In the genomic region with DNA sequence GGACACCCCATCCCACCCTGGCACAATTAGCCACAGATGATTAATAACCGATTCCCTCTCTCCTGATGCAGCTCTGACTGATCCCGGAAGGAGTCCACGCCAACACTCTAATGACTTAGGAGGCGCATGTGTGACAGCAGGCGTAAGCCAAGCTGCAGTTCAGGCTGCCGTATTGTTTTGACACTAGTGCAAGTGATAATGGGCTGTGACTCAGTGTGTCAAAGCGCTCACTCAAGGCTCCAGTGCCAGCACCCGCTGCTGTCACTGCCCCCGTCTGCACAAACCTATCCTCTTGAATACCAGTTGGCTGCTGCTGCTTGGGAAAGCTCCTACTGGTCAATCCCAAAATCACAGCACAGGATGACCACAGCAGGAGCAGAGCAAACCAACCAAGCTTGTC, we compare ENCODE assay signal across 17 mouse cellular contexts. TPM values are rescaled to one million over a fixed set of nuclear protein-coding genes. Genes with fewer than 3 reads are reported as not detected.
DNase-seq lines count a peak whose midpoint lies in the region; ATAC-seq and TF ChIP-seq lines count a peak whose summit lies in the region.
"Had no signal": no experiment of that assay in that cellular context is flagged by ENCODE, and none has a peak within 500 bp of the region (broad histone marks: within the 10 kb centered on the region; RNA-seq: fewer than 3 reads in every experiment).

No protein-coding gene starts in this region.

- no peak for TF ChIP-seq CTCF in layer of hippocampus, adult 2 months (conservative IDR thresholded peaks at IDR 0.05)

- no peak overlapping the region for H3K4me3 ChIP-seq in hindbrain, embryonic 11.5 days (ENCODE audit: low read depth, low read length)
- no peak overlapping the region for H3K4me3 ChIP-seq in hindbrain, embryonic 10.5 days
- no peak overlapping the region for H3K4me3 ChIP-seq in forebrain, embryonic 14.5 days (ENCODE audit: low read depth, low read length)
- no peak overlapping the region for H3K4me3 ChIP-seq in layer of hippocampus, adult 2 months
- H3K4me3 ChIP-seq in embryonic facial prominence, embryonic 10.5 days = no peak overlapping the region
- no peak overlapping the region for H3K4me3 ChIP-seq in heart, embryonic 11.5 days (ENCODE audit: low read depth, low read length)
- H3K4me3 ChIP-seq: embryonic facial prominence, embryonic 12.5 days; heart, embryonic 12.5 days; limb, embryonic 15.5 days; midbrain, embryonic 15.5 days had no signal

- peak; percentile 27; the same call in 1 of the 2 replicates for ATAC-seq in hindbrain, embryonic 11.5 days (ENCODE audit: low FRiP score)
- ATAC-seq in forebrain, embryonic 14.5 days = peak; percentile 94
- no peak for ATAC-seq in heart, embryonic 11.5 days (replicated peaks; ENCODE audit: insufficient number of reproducible peaks, low FRiP score, low TSS enrichment)
- ATAC-seq: CD4-positive, CD25-positive, alpha-beta regulatory T cell, adult 4 months; midbrain, embryonic 15.5 days had no signal

- no peaks in the 10 kb centered on the region for H3K9me3 ChIP-seq in hindbrain, embryonic 11.5 days (ENCODE audit: control insufficient read depth, low read length)
- H3K9me3 ChIP-seq in hindbrain, embryonic 10.5 days = no peaks in the 10 kb centered on the region
- no peaks in the 10 kb centered on the region for H3K9me3 ChIP-seq in forebrain, embryonic 14.5 days (replicated peaks; ENCODE audit: control insufficient read depth, low read length)
- H3K9me3 ChIP-seq in embryonic facial prominence, embryonic 10.5 days = no peaks in the 10 kb centered on the region
- H3K9me3 ChIP-seq in heart, embryonic 11.5 days (replicated peaks; ENCODE audit: control insufficient read depth, low read length) = no peaks in the 10 kb centered on the region
- H3K9me3 ChIP-seq: embryonic facial prominence, embryonic 12.5 days; heart, embryonic 12.5 days; limb, embryonic 15.5 days; midbrain, embryonic 15.5 days had no signal

- H3K27ac ChIP-seq in hindbrain, embryonic 11.5 days (ENCODE audit: low read depth, low read length) = no peak overlapping the region
- H3K27ac ChIP-seq in hindbrain, embryonic 10.5 days = no peak overlapping the region
- H3K27ac ChIP-seq in forebrain, embryonic 14.5 days (ENCODE audit: low read depth, low read length) = peak overlapping the region; percentile 65; the same call in 1 of the 2 replicates
- H3K27ac ChIP-seq in layer of hippocampus, adult 2 months = no peak overlapping the region
- no peak overlapping the region for H3K27ac ChIP-seq in embryonic facial prominence, embryonic 10.5 days (replicated peaks)
- H3K27ac ChIP-seq in heart, embryonic 11.5 days (ENCODE audit: low read depth, low read length) = no peak overlapping the region
- H3K27ac ChIP-seq: embryonic facial prominence, embryonic 12.5 days; limb, embryonic 15.5 days; midbrain, embryonic 15.5 days had no signal

- no peak overlapping the region for H3K4me2 ChIP-seq in hindbrain, embryonic 11.5 days (replicated peaks; ENCODE audit: low read depth, low read length)
- no peak overlapping the region for H3K4me2 ChIP-seq in forebrain, embryonic 14.5 days (ENCODE audit: low read length)
- H3K4me2 ChIP-seq in heart, embryonic 11.5 days = no peak overlapping the region
- H3K4me2 ChIP-seq: embryonic facial prominence, embryonic 12.5 days; heart, embryonic 12.5 days; limb, embryonic 15.5 days; midbrain, embryonic 15.5 days had no signal

- no peak for DNase-seq in hindbrain, embryonic 11.5 days (ENCODE audit: low spot score)
- no peak for DNase-seq in hindbrain, embryonic 10.5 days (ENCODE audit: low spot score)
- DNase-seq in brain, adult 2 months (ENCODE audit: low read depth, low spot score) = peak; percentile 80
- DNase-seq in forebrain, embryonic 14.5 days (ENCODE audit: low spot score) = peak; percentile 87
- peak; percentile 14 to 21 for DNase-seq in layer of hippocampus, adult 2 months (ENCODE audit: low spot score in 2 of 2)
- DNase-seq in embryonic facial prominence, embryonic 10.5 days (ENCODE audit: low spot score) = no peak
- no peak for DNase-seq in kidney, postnatal 36 days
- DNase-seq: adrenal gland, adult 8-10 months; cerebellum, adult 18-20 months; kidney, postnatal 14 days; lung, postnatal 14 days had no signal

- no peaks in the 10 kb centered on the region for H3K4me1 ChIP-seq in hindbrain, embryonic 11.5 days (replicated peaks; ENCODE audit: control insufficient read depth, insufficient read depth, low read length)
- H3K4me1 ChIP-seq in hindbrain, embryonic 10.5 days (replicated peaks) = 0 out of 2 replicates have a peak, but pooled peaks cover 7% of the 10 kb centered on the region
- H3K4me1 ChIP-seq in forebrain, embryonic 14.5 days (ENCODE audit: control insufficient read depth, insufficient read depth, low read length) = peaks cover 5% of the 10 kb centered on the region
- H3K4me1 ChIP-seq in embryonic facial prominence, embryonic 10.5 days = peaks cover 15% of the 10 kb centered on the region
- 0 out of 2 replicates have a peak, but pooled peaks cover 3% of the 10 kb centered on the region for H3K4me1 ChIP-seq in heart, embryonic 11.5 days (ENCODE audit: control insufficient read depth, insufficient read depth, low read length)
- H3K4me1 ChIP-seq: midbrain, embryonic 15.5 days had no signal

- WGBS in hindbrain, embryonic 11.5 days = 72% methylated on average over 9 of the region's 9 CpGs
- WGBS in hindbrain, embryonic 10.5 days = 74% methylated on average over 9 of the region's 9 CpGs
- WGBS in forebrain, embryonic 14.5 days = 51% methylated on average over 9 of the region's 9 CpGs
- 84% methylated on average over 9 of the region's 9 CpGs for WGBS in embryonic facial prominence, embryonic 10.5 days
- 42% methylated on average over 9 of the region's 9 CpGs for WGBS in heart, embryonic 11.5 days (ENCODE audit: insufficient replicate concordance)

- no peaks in the 10 kb centered on the region for H3K27me3 ChIP-seq in hindbrain, embryonic 11.5 days (ENCODE audit: control insufficient read depth, insufficient read depth, low read length)
- no peaks in the 10 kb centered on the region for H3K27me3 ChIP-seq in hindbrain, embryonic 10.5 days (ENCODE audit: insufficient read depth, poor library complexity, severe bottlenecking)
- H3K27me3 ChIP-seq in forebrain, embryonic 14.5 days (replicated peaks; ENCODE audit: control insufficient read depth, insufficient read depth, low read length) = no peaks in the 10 kb centered on the region
- H3K27me3 ChIP-seq in embryonic facial prominence, embryonic 10.5 days (replicated peaks; ENCODE audit: low read depth, poor library complexity, severe bottlenecking) = no peaks in the 10 kb centered on the region
- H3K27me3 ChIP-seq in heart, embryonic 11.5 days (ENCODE audit: control insufficient read depth, insufficient read depth, low read length) = no peaks in the 10 kb centered on the region
- H3K27me3 ChIP-seq: embryonic facial prominence, embryonic 12.5 days; heart, embryonic 12.5 days; limb, embryonic 15.5 days; midbrain, embryonic 15.5 days had no signal

- no peaks in the 10 kb centered on the region for H3K36me3 ChIP-seq in hindbrain, embryonic 11.5 days (ENCODE audit: control insufficient read depth, insufficient read depth, low read length)
- no peaks in the 10 kb centered on the region for H3K36me3 ChIP-seq in hindbrain, embryonic 10.5 days
- H3K36me3 ChIP-seq in forebrain, embryonic 14.5 days (ENCODE audit: control insufficient read depth, insufficient read depth, low read length) = no peaks in the 10 kb centered on the region
- no peaks in the 10 kb centered on the region for H3K36me3 ChIP-seq in embryonic facial prominence, embryonic 10.5 days (replicated peaks)
- H3K36me3 ChIP-seq in heart, embryonic 11.5 days (ENCODE audit: control insufficient read depth, insufficient read depth, low read length) = no peaks in the 10 kb centered on the region
- H3K36me3 ChIP-seq: embryonic facial prominence, embryonic 12.5 days; heart, embryonic 12.5 days; limb, embryonic 15.5 days; midbrain, embryonic 15.5 days had no signal

- no peak overlapping the region for H3K9ac ChIP-seq in hindbrain, embryonic 11.5 days (ENCODE audit: low read depth, low read length)
- no peak overlapping the region for H3K9ac ChIP-seq in forebrain, embryonic 14.5 days (ENCODE audit: low read length)
- H3K9ac ChIP-seq in heart, embryonic 11.5 days (ENCODE audit: low read depth, low read length) = no peak overlapping the region
- H3K9ac ChIP-seq: embryonic facial prominence, embryonic 12.5 days; heart, embryonic 12.5 days; limb, embryonic 15.5 days; midbrain, embryonic 15.5 days had no signal

RNA-seq across cellular contexts. Expression of a gene that starts 49.7 kb away (rescaled TPM):
- polyA plus RNA-seq in hindbrain, embryonic 11.5 days (2014; fragmentation: Nextera tagmentation; extraction: Ambion mirVana) = 1.9 and 2.0 TPM in 2 replicates
- 0.98 and 1.3 TPM in 2 replicates for polyA plus RNA-seq in hindbrain, embryonic 10.5 days (2016; fragmentation: Nextera tagmentation; extraction: Ambion mirVana)
- polyA plus RNA-seq in forebrain, embryonic 14.5 days (2014; fragmentation: Nextera tagmentation; extraction: Ambion mirVana) = 20.1 and 40.6 TPM in 2 replicates
- total RNA-seq in layer of hippocampus, adult 2 months (2021) = 10 to 100 TPM; 14.1 to 16.9 TPM
- 9.0 and 11.3 TPM in 2 replicates for polyA plus RNA-seq in embryonic facial prominence, embryonic 10.5 days (2016; fragmentation: Nextera tagmentation; extraction: Ambion mirVana)
- polyA plus RNA-seq in heart, embryonic 11.5 days (2014; fragmentation: Nextera tagmentation; extraction: Ambion mirVana) = 0.37 and 0.90 TPM in 2 replicates
- polyA plus RNA-seq: CD4-positive, CD25-positive, alpha-beta regulatory T cell, adult 4 months had no signal

Comparison
In these comparisons a context has a peak if more than half of its experiments do, and no peak if none do; other contexts are left out.
1. DNase-seq: peak in brain, adult 2 months (single experiment), forebrain, embryonic 14.5 days (single experiment) and layer of hippocampus, adult 2 months (2 of 2); none in hindbrain, embryonic 11.5 days (single experiment), hindbrain, embryonic 10.5 days (single experiment), embryonic facial prominence, embryonic 10.5 days (single experiment) and kidney, postnatal 36 days (0 of 2).